8 mouse cellular contexts compared by ENCODE assay signal in the genomic region with DNA sequence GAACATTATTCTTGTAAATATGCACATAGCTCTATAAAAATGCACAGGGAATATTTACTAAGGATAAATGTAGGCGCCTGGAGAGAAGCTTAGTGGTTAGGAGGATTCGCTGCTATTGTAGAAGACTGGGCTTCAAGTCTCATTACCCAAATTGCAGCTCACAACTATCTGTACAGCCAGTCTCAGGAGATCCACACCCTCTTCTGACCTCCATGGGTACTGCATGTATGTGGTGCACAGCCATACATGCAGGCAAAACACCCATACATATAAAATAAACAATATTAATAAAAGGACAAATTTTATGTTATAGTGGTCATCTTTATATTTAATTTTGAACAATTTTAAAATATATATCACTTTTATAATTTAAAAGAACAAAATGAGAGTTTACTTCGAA. TPM values are rescaled to one million over a fixed set of nuclear protein-coding genes. Genes with fewer than 3 reads are reported as not detected.
DNase-seq lines count a peak whose midpoint lies in the region; ATAC-seq and TF ChIP-seq lines count a peak whose summit lies in the region.

No protein-coding gene starts in this region.

- no peak for ATAC-seq in limb, embryonic 11.5 days (ENCODE audit: insufficient number of reproducible peaks, low FRiP score, low TSS enrichment, low read depth)
- ATAC-seq in inflammation-experienced regulatory T-cells, adult 6 months, result peak; percentile 63
- no peak for ATAC-seq in midbrain, embryonic 16.5 days

- TF ChIP-seq POLR2A in thymus, adult 2 months (IDR thresholded peaks at IDR 0.05; ENCODE audit: control insufficient read depth, extremely low read depth, insufficient read depth, low read length, poor library complexity), result no peak

- H3K4me1 ChIP-seq in limb, embryonic 11.5 days (ENCODE audit: control insufficient read depth, insufficient read depth, low read length), result no peaks in the 10 kb centered on the region
- no peaks in the 10 kb centered on the region for H3K4me1 ChIP-seq in limb, embryonic 10.5 days
- no peaks in the 10 kb centered on the region for H3K4me1 ChIP-seq in thymus, adult 2 months (replicated peaks; ENCODE audit: control insufficient read depth, insufficient read depth, low read length)
- H3K4me1 ChIP-seq in midbrain, embryonic 16.5 days (ENCODE audit: control insufficient read depth, insufficient read depth, low read length), result no peaks in the 10 kb centered on the region

- no peak overlapping the region for H3K9ac ChIP-seq in limb, embryonic 11.5 days (ENCODE audit: low read length)
- no peak overlapping the region for H3K9ac ChIP-seq in midbrain, embryonic 16.5 days (ENCODE audit: low read depth, low read length)

- no peak overlapping the region for H3K4me2 ChIP-seq in limb, embryonic 11.5 days (ENCODE audit: low read depth, severe bottlenecking)
- no peak overlapping the region for H3K4me2 ChIP-seq in midbrain, embryonic 16.5 days (ENCODE audit: low read length)

- H3K36me3 ChIP-seq in limb, embryonic 11.5 days (ENCODE audit: control insufficient read depth, insufficient read depth, low read length), result peaks cover 3% of the 10 kb centered on the region
- peaks cover 41% of the 10 kb centered on the region for H3K36me3 ChIP-seq in limb, embryonic 10.5 days
- H3K36me3 ChIP-seq in thymus, adult 2 months (ENCODE audit: control insufficient read depth, insufficient read depth, low read length), result peaks cover 6% of the 10 kb centered on the region; the same call in 1 of the 2 replicates
- peaks cover 19% of the 10 kb centered on the region for H3K36me3 ChIP-seq in midbrain, embryonic 16.5 days (ENCODE audit: control insufficient read depth, insufficient read depth, low read length)

- 97% methylated on average over 3 of the region's 3 CpGs for WGBS in limb, embryonic 11.5 days
- WGBS in limb, embryonic 10.5 days, result 90% methylated on average over 3 of the region's 3 CpGs
- WGBS in thymus, adult 2 months, result 91% methylated on average over 3 of the region's 3 CpGs
- 94% methylated on average over 3 of the region's 3 CpGs for WGBS in midbrain, embryonic 16.5 days

- no peaks in the 10 kb centered on the region for H3K9me3 ChIP-seq in limb, embryonic 11.5 days (ENCODE audit: control insufficient read depth, low read length)
- no peaks in the 10 kb centered on the region for H3K9me3 ChIP-seq in limb, embryonic 10.5 days (replicated peaks)
- no peaks in the 10 kb centered on the region for H3K9me3 ChIP-seq in midbrain, embryonic 16.5 days (replicated peaks; ENCODE audit: control insufficient read depth, low read length, poor library complexity, severe bottlenecking)

- H3K4me3 ChIP-seq in limb, embryonic 11.5 days (ENCODE audit: low read depth, low read length), result no peak overlapping the region
- no peak overlapping the region for H3K4me3 ChIP-seq in limb, embryonic 10.5 days
- no peak overlapping the region for H3K4me3 ChIP-seq in thymus, adult 2 months (ENCODE audit: control insufficient read depth, insufficient read depth, low read length)
- no peak overlapping the region for H3K4me3 ChIP-seq in midbrain, embryonic 16.5 days (ENCODE audit: low read depth, low read length)

- peak; percentile 32 for DNase-seq in limb, embryonic 11.5 days (ENCODE audit: low spot score)
- DNase-seq in limb, embryonic 10.5 days (ENCODE audit: low spot score), result no peak
- peak; percentile 44 for DNase-seq in ZHBTc4 (ENCODE audit: low read depth, low spot score)
- DNase-seq in thymus, adult 2 months, result peak; percentile 71
- DNase-seq in urinary bladder, postnatal 25 days (ENCODE audit: low spot score), result no peak
- no peak for DNase-seq in right cerebral cortex, postnatal 14 days

- no peak for TF ChIP-seq CTCF in thymus, adult 2 months (IDR thresholded peaks at IDR 0.05; ENCODE audit: borderline replicate concordance, control insufficient read depth, extremely low read depth, insufficient read depth, low read length, poor library complexity)

- H3K27me3 ChIP-seq in limb, embryonic 11.5 days (ENCODE audit: control insufficient read depth, insufficient read depth, low read length), result no peaks in the 10 kb centered on the region
- H3K27me3 ChIP-seq in limb, embryonic 10.5 days (ENCODE audit: low read depth, poor library complexity, severe bottlenecking), result no peaks in the 10 kb centered on the region
- no peaks in the 10 kb centered on the region for H3K27me3 ChIP-seq in thymus, adult 2 months (ENCODE audit: control insufficient read depth, insufficient read depth, low read length)
- H3K27me3 ChIP-seq in midbrain, embryonic 16.5 days (ENCODE audit: control insufficient read depth, insufficient read depth, low read depth, low read length), result no peaks in the 10 kb centered on the region

- H3K27ac ChIP-seq in limb, embryonic 11.5 days (replicated peaks; ENCODE audit: low read depth, low read length), result no peak overlapping the region
- no peak overlapping the region for H3K27ac ChIP-seq in limb, embryonic 10.5 days
- H3K27ac ChIP-seq in thymus, adult 2 months (ENCODE audit: control insufficient read depth, insufficient read depth, low read length), result no peak overlapping the region
- H3K27ac ChIP-seq in midbrain, embryonic 16.5 days (ENCODE audit: low read length), result no peak overlapping the region

RNA-seq across cellular contexts. Expression of a gene that starts 46.9 kb away (rescaled TPM):
- polyA plus RNA-seq in limb, embryonic 11.5 days (2014; fragmentation: Nextera tagmentation; extraction: Ambion mirVana), result 10.5 and 11.1 TPM in 2 replicates
- 8.3 and 10.0 TPM in 2 replicates for polyA plus RNA-seq in limb, embryonic 10.5 days (2016; fragmentation: Nextera tagmentation; extraction: Ambion mirVana)
- polyA plus RNA-seq in inflammation-experienced regulatory T-cells, adult 6 months (2017; shearing (Covaris generic)), result 10 to 100 TPM; 13.4 to 23.9 (median 14.5) TPM
- polyA plus RNA-seq in thymus, adult 2 months (2012; rRNA removed), result 17.8 and 18.0 TPM in 2 replicates
- 12.9 and 14.2 TPM in 2 replicates for polyA plus RNA-seq in midbrain, embryonic 16.5 days (2015; fragmentation: Nextera tagmentation; extraction: Ambion mirVana)

RNA-seq across cellular contexts. Expression of a gene that starts 51.9 kb away (rescaled TPM):
- 36.6 and 37.5 TPM in 2 replicates for polyA plus RNA-seq in limb, embryonic 11.5 days (2014; fragmentation: Nextera tagmentation; extraction: Ambion mirVana)
- polyA plus RNA-seq in limb, embryonic 10.5 days (2016; fragmentation: Nextera tagmentation; extraction: Ambion mirVana), result 37.0 and 40.3 TPM in 2 replicates
- 10 to 100 TPM; 12.5 to 22.1 (median 14.0) TPM for polyA plus RNA-seq in inflammation-experienced regulatory T-cells, adult 6 months (2017; shearing (Covaris generic))
- 11.7 and 13.4 TPM in 2 replicates for polyA plus RNA-seq in thymus, adult 2 months (2012; rRNA removed)
- 29.7 and 30.5 TPM in 2 replicates for polyA plus RNA-seq in midbrain, embryonic 16.5 days (2015; fragmentation: Nextera tagmentation; extraction: Ambion mirVana)

Comparison
In these comparisons a context has a peak if more than half of its experiments do, and no peak if none do; other contexts are left out.
1. DNase-seq: peak in limb, embryonic 11.5 days (single experiment), ZHBTc4 (single experiment) and thymus, adult 2 months (single experiment); none in limb, embryonic 10.5 days (single experiment), urinary bladder, postnatal 25 days (single experiment) and right cerebral cortex, postnatal 14 days (single experiment).